Mouse (Mus musculus) heart, embryonic 16.5 days (tissue): ENCODE measurements around the gene Ncapd3. TPM values are rescaled to one million over a fixed set of nuclear protein-coding genes. Genes with fewer than 3 reads are reported as not detected.

ENCODE experiments used
- ATAC-seq: fragments of 200-750 bp; cut with Nextera tagmentation; replicated peaks from 2 replicates; pipeline ENCODE4 v1.8.0; 2017; ENCODE audit warnings: moderate number of reproducible peaks; ENCODE audit not compliant: insufficient read depth, low FRiP score; ENCODE audit errors: extremely low read depth
- H3K27ac ChIP-seq: fragments of 300-500 bp; sonication (generic); 2 replicates; pipeline ENCODE4 v1.5.1; 2014; ENCODE audit warnings: mild to moderate bottlenecking, low read length, control low read depth, moderate library complexity
- H3K27me3 ChIP-seq: fragments of 300-500 bp; sonication (generic); 2 replicates; pipeline ENCODE4 v1.6.1; 2014; ENCODE audit warnings: low read length, mixed read lengths; ENCODE audit not compliant: control insufficient read depth, insufficient read depth
- H3K36me3 ChIP-seq: fragments of 300-500 bp; sonication (generic); 2 replicates; pipeline ENCODE4 v1.6.1; 2014; ENCODE audit not compliant: control insufficient read depth, insufficient read depth
- H3K4me1 ChIP-seq: fragments of 300-500 bp; sonication (generic); 2 replicates; pipeline ENCODE4 v1.6.1; 2014; ENCODE audit warnings: low read length, mixed read lengths; ENCODE audit not compliant: control insufficient read depth, insufficient read depth
- H3K4me2 ChIP-seq: fragments of 300-500 bp; sonication (generic); 2 replicates; pipeline ENCODE4 v1.6.1; 2014; ENCODE audit warnings: low read depth, mild to moderate bottlenecking, control low read depth, low read length
- H3K4me3 ChIP-seq: fragments of 300-500 bp; sonication (generic); 2 replicates; pipeline ENCODE4 v1.5.1; 2014; ENCODE audit warnings: mild to moderate bottlenecking, control low read depth, low read length
- H3K9ac ChIP-seq: fragments of 300-500 bp; sonication (generic); 2 replicates; pipeline ENCODE4 v1.6.1; 2014; ENCODE audit warnings: low read length, control low read depth
- H3K9me3 ChIP-seq: fragments of 300-500 bp; sonication (generic); replicated peaks from 2 replicates; pipeline ENCODE4 v1.6.1; 2016; ENCODE audit warnings: low read length; ENCODE audit not compliant: control insufficient read depth
- WGBS: fragments of 180-500 bp; shearing (Covaris S2); extraction: QIAGEN DNeasy Blood & Tissue Kit; methylation state at CpG from one replicate; pipeline ENCODE4 v1.1.7; 2014; 5-methylcytosine and 5-hydroxymethylcytosine counted together
- polyA plus RNA-seq: library from polyadenylated mRNA; unstranded; fragments of >200 nt; fragmentation: Nextera tagmentation; extraction: Ambion mirVana; gene quantifications from 2 replicates; pipeline ENCODE4 v1.2.1, GENCODE M21; 2015

Gene Ncapd3
- polyA plus RNA-seq, 1 experiment from 2014 or later: 22.8 TPM

GRCm38 (mm10) chr9:27026708-27027107 lies 3.3 kb upstream of the Ncapd3 start:
- Histone ChIP-seq H3K4me2 (peak overlapping the region; percentile 28; the same call in 1 of the 2 replicates), H3K4me3 (no peak overlapping the region), H3K36me3 (no peaks in the 10 kb centered on the region), H3K4me1 (peaks cover 34% of the 10 kb centered on the region), H3K27me3 (no peaks in the 10 kb centered on the region), H3K27ac (no peak overlapping the region), H3K9me3 (no peaks in the 10 kb centered on the region), H3K9ac (no peak overlapping the region)
- WGBS: 52% methylated on average over 1 of the region's 1 CpGs
- no peak for ATAC-seq

GRCm38 (mm10) chr9:27029022-27029827 lies 750 bp upstream of the Ncapd3 start:
- Histone ChIP-seq H3K9ac (peak overlapping the region; percentile 92), H3K36me3 (no peaks in the 10 kb centered on the region), H3K27ac (peak overlapping the region; percentile 96), H3K27me3 (no peaks in the 10 kb centered on the region), H3K4me1 (peaks cover 43% of the 10 kb centered on the region), H3K4me2 (peak overlapping the region; percentile 75), H3K4me3 (peak overlapping the region; percentile 98), H3K9me3 (no peaks in the 10 kb centered on the region)
- ATAC-seq: peak; percentile 11
- WGBS: under 1% methylated on average over 52 of the region's 52 CpGs

GRCm38 (mm10) chr9:27030763-27031100 lies 757 bp downstream of the Ncapd3 start:
- Histone ChIP-seq H3K9ac (peak overlapping the region; percentile 83), H3K36me3 (no peaks in the 10 kb centered on the region), H3K4me1 (peaks cover 41% of the 10 kb centered on the region), H3K9me3 (no peaks in the 10 kb centered on the region), H3K4me2 (peak overlapping the region; percentile 91), H3K4me3 (peak overlapping the region; percentile 98), H3K27ac (0 out of 2 replicates have a peak overlapping the region, but pooled peaks have one; percentile 47), H3K27me3 (no peaks in the 10 kb centered on the region)
- ATAC-seq: peak; percentile 3; the same call in 1 of the 2 replicates
- under 1% methylated on average over 17 of the region's 17 CpGs for WGBS

DNA sequence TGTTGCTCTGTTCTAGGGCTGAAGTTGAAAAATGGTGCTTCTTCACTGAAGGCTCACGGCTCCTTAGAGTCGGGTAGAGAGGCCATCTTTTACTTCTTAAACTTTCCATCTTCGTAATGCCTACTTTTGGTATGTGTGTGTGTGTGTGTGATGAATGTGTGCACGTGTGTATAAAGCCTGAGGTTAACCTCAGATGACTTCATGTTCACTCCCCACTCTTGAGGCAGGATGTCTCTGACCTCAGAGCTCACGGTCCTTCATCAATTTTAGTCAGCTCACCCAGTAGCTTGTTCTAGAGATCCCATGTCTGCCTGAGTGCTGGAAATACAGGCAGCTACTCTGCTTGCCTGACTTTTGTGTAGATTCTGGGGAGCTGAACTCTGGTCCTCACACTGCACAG lies 13.9 kb downstream of the Ncapd3 start:
- H3K9ac ChIP-seq: no peak overlapping the region
- no peak overlapping the region for H3K27ac ChIP-seq
- H3K36me3 ChIP-seq: peaks cover 58% of the 10 kb centered on the region
- H3K4me3 ChIP-seq: no peak overlapping the region
- no peaks in the 10 kb centered on the region for H3K9me3 ChIP-seq
- H3K27me3 ChIP-seq: no peaks in the 10 kb centered on the region
- no peak for ATAC-seq
- no peaks in the 10 kb centered on the region for H3K4me1 ChIP-seq
- H3K4me2 ChIP-seq: no peak overlapping the region
- WGBS: 88% methylated on average over 5 of the region's 5 CpGs

DNA sequence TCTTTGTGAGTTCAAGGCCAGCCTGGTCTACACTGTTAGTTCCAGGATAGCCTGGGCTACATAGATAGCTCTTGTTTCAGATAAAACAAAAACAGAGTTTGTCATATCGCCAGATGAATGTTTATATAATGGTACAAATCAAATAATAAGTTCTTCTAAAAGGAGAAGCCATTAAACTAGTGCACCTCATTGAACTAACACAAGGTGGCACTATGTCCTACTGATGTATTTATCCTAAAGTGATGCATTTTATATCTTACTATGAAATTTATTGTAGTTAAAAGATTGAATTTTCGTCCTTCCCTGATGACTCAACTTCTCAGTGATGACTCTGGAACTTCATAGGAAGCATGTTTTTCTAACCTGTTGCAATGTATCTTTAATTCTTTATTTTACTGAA lies 19.5 kb downstream of the Ncapd3 start:
- H3K4me3 ChIP-seq: no peak overlapping the region
- 89% methylated on average over 2 of the region's 2 CpGs for WGBS
- H3K4me2 ChIP-seq: no peak overlapping the region
- H3K27ac ChIP-seq: no peak overlapping the region
- H3K9me3 ChIP-seq: no peaks in the 10 kb centered on the region
- H3K27me3 ChIP-seq: no peaks in the 10 kb centered on the region
- peaks cover 50% of the 10 kb centered on the region for H3K36me3 ChIP-seq
- no peak for ATAC-seq
- H3K9ac ChIP-seq: no peak overlapping the region
- H3K4me1 ChIP-seq: no peaks in the 10 kb centered on the region

DNA sequence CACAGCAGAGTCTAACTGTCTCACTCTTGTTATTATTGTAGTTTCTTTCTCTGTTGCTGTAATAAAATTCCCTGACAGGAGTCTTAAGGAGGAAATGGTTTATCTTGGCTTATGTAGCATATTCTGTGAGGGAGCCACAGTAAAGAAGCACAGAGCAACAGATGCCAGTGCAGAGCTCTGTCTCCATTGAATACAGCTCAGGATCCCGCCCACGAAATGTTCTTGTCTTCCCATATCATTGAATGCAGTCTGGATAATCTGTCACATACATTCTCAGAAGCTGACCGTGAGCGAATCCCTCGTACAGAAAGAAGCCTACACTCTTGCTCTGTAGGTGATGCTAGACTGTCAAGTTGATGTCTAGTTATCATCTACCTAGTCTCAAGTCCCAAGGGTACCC lies 28.4 kb downstream of the Ncapd3 start:
- no peak overlapping the region for H3K4me2 ChIP-seq
- no peaks in the 10 kb centered on the region for H3K4me1 ChIP-seq
- H3K9me3 ChIP-seq: no peaks in the 10 kb centered on the region
- H3K9ac ChIP-seq: no peak overlapping the region
- no peaks in the 10 kb centered on the region for H3K27me3 ChIP-seq
- no peak for ATAC-seq
- 96% methylated on average over 5 of the region's 5 CpGs for WGBS
- no peak overlapping the region for H3K27ac ChIP-seq
- H3K4me3 ChIP-seq: no peak overlapping the region
- H3K36me3 ChIP-seq: peaks cover 54% of the 10 kb centered on the region

- H3K4me1 ChIP-seq: peaks cover 6% of the 10 kb centered on the region
These were observed 40.9 kb downstream of the Ncapd3 start for GRCm38 (mm10) chr9:27070895-27071294.

GRCm38 (mm10) chr9:27074677-27075076 lies 44.7 kb downstream of the Ncapd3 start:
- Histone ChIP-seq H3K9me3 (no peaks in the 10 kb centered on the region), H3K9ac (no peak overlapping the region), H3K36me3 (peaks cover 39% of the 10 kb centered on the region), H3K27me3 (no peaks in the 10 kb centered on the region), H3K27ac (no peak overlapping the region), H3K4me3 (no peak overlapping the region), H3K4me2 (no peak overlapping the region), H3K4me1 (peaks cover 6% of the 10 kb centered on the region)
- WGBS: 71% methylated on average over 1 of the region's 1 CpGs
- no peak for ATAC-seq

More at GRCm38 (mm10) chr9:27070895-27071294, 40.9 kb downstream of the Ncapd3 start:
- H3K4me2 ChIP-seq: no peak overlapping the region
- H3K27ac ChIP-seq: no peak overlapping the region
- no peak for ATAC-seq
- H3K9ac ChIP-seq: no peak overlapping the region
- H3K27me3 ChIP-seq: no peaks in the 10 kb centered on the region
- no peak overlapping the region for H3K4me3 ChIP-seq
- peaks cover 53% of the 10 kb centered on the region for H3K36me3 ChIP-seq
- no peaks in the 10 kb centered on the region for H3K9me3 ChIP-seq
- 82% methylated on average over 4 of the region's 4 CpGs for WGBS

DNA sequence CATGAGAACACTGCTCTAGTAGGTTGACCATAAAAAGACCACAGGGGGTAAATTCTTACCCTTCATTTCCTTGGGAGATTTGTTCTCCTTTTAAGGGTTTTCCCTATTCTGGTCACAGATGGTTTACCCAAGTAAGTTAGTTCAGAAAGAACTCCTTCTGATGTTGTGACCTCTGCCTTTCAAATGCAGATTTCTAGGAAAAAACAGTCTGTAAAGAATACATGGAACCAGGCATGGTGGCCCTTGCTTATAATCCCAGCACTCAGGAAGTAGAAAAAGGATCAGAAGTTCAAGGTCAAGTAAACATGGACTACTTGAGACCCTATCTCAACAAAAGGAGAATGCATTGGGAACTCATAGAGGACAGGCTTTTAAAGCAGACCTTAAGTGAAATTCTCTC lies 45.8 kb downstream of the Ncapd3 start:
- no peak overlapping the region for H3K4me3 ChIP-seq
- ATAC-seq: no peak
- H3K27me3 ChIP-seq: no peaks in the 10 kb centered on the region
- H3K27ac ChIP-seq: no peak overlapping the region
- no peaks in the 10 kb centered on the region for H3K9me3 ChIP-seq
- no peak overlapping the region for H3K4me2 ChIP-seq
- peaks cover 36% of the 10 kb centered on the region for H3K36me3 ChIP-seq
- H3K9ac ChIP-seq: no peak overlapping the region
- peaks cover 6% of the 10 kb centered on the region for H3K4me1 ChIP-seq
